Mouse (Mus musculus) megakaryocyte progenitor cell, adult 5-6 weeks (primary cell): ENCODE results near the gene Ifna2. TPM values are rescaled to one million over a fixed set of nuclear protein-coding genes. Genes with fewer than 3 reads are reported as not detected.

Experiments
- ATAC-seq: replicated peaks from 2 replicates; pipeline ENCODE4 v1.8.0; 2016; ENCODE audit warnings: mild to moderate bottlenecking, moderate TSS enrichment, inconsistent platforms; ENCODE audit not compliant: poor library complexity
- total RNA-seq, 2 experiments: library from RNA; stranded (forward) in 1 of 2; stranded (reverse) in 1 of 2; fragments of 157-497, 149-512 nt in 1 of 2; fragments of 200-1000 nt in 1 of 2; gene quantifications; 2 replicates each; pipeline versions ENCODE4 v1.2.3 to v1.2.4; 2015 to 2017

Gene Ifna2
- total RNA-seq, 2 experiments from 2014 or later = not detected

GRCm38 (mm10) chr4:88655461-88655860 lies 28.3 kb downstream of the Ifna2 start:
- ATAC-seq = no peak

- no peak for ATAC-seq
These were observed 30.1 kb downstream of the Ifna2 start for GRCm38 (mm10) chr4:88653644-88654043.

GRCm38 (mm10) chr4:88644359-88644758 lies 39.4 kb downstream of the Ifna2 start, which contains the start of gene Ifna13:
Gene Ifna13, minus strand, starts transcription at chr4:88644459.
- ATAC-seq = no peak

- no peak for ATAC-seq
These were observed 41.2 kb downstream of the Ifna2 start for GRCm38 (mm10) chr4:88642526-88642925.

GRCm38 (mm10) chr4:88641077-88641831 lies 42.5 kb downstream of the Ifna2 start:
- ATAC-seq = peak; percentile 88

GRCm38 (mm10) chr4:88640704-88641076 lies 43.0 kb downstream of the Ifna2 start:
- ATAC-seq = no peak

GRCm38 (mm10) chr4:88634311-88634710 lies 49.4 kb downstream of the Ifna2 start, which contains the start of gene C87499:
Gene C87499, minus strand, starts transcription at chr4:88634411.
- no peak for ATAC-seq

Other genes with a start within 250 kb of the Ifna2 start
Only the 30 nearest of the 33 such genes appear.
- 0.95 TPM in 1 of 2 replicates, not detected in the other for gene Ifnb1, start 161.1 kb downstream of the Ifna2 start, total RNA-seq (2015)
- gene Ifnb1, start 161.1 kb downstream of the Ifna2 start, total RNA-seq (2017) = not detected in 2 replicates
- gene Ifna15, start 125.7 kb downstream of the Ifna2 start, total RNA-seq (2015) = not detected in 2 replicates
- not detected in 2 replicates for gene Ifna15, start 125.7 kb downstream of the Ifna2 start, total RNA-seq (2017)
- not detected in 2 replicates for gene Ifna14, start 112.1 kb downstream of the Ifna2 start, total RNA-seq (2015)
- not detected in 2 replicates for gene Ifna14, start 112.1 kb downstream of the Ifna2 start, total RNA-seq (2017)
- not detected in 2 replicates for gene Ifna9, start 91.5 kb downstream of the Ifna2 start, total RNA-seq (2015)
- not detected in 2 replicates for gene Ifna9, start 91.5 kb downstream of the Ifna2 start, total RNA-seq (2017)
- not detected in 2 replicates for gene Ifna12, start 80.5 kb downstream of the Ifna2 start, total RNA-seq (2015)
- not detected in 2 replicates for gene Ifna12, start 80.5 kb downstream of the Ifna2 start, total RNA-seq (2017)
- gene C87499, start 49.5 kb downstream of the Ifna2 start, total RNA-seq (2015) = not detected in 2 replicates
- gene C87499, start 49.5 kb downstream of the Ifna2 start, total RNA-seq (2017) = not detected in 2 replicates
- gene Ifna13, start 39.5 kb downstream of the Ifna2 start, total RNA-seq (2015) = not detected in 2 replicates
- gene Ifna13, start 39.5 kb downstream of the Ifna2 start, total RNA-seq (2017) = 0.20 and 0.29 TPM in 2 replicates
- not detected in 2 replicates for gene Ifna16, start 7.0 kb downstream of the Ifna2 start, total RNA-seq (2015)
- gene Ifna16, start 7.0 kb downstream of the Ifna2 start, total RNA-seq (2017) = not detected in 2 replicates
- not detected in 2 replicates for gene Ifnab, start 7.4 kb upstream of the Ifna2 start, total RNA-seq (2015)
- gene Ifnab, start 7.4 kb upstream of the Ifna2 start, total RNA-seq (2017) = not detected in 2 replicates
- 0.56 TPM in 1 of 2 replicates, not detected in the other for gene Gm26566, start 37.9 kb upstream of the Ifna2 start, total RNA-seq (2015)
- 1.2 and 1.5 TPM in 2 replicates for gene Gm26566, start 37.9 kb upstream of the Ifna2 start, total RNA-seq (2017)
- 48.8 and 49.8 TPM in 2 replicates for gene Klhl9, start 38.6 kb upstream of the Ifna2 start, total RNA-seq (2015)
- 70.2 and 85.6 TPM in 2 replicates for gene Klhl9, start 38.6 kb upstream of the Ifna2 start, total RNA-seq (2017)
- gene Gm13271, start 71.0 kb upstream of the Ifna2 start, total RNA-seq (2015) = not detected in 2 replicates
- not detected in 2 replicates for gene Gm13271, start 71.0 kb upstream of the Ifna2 start, total RNA-seq (2017)
- gene Gm13283, start 76.2 kb upstream of the Ifna2 start, total RNA-seq (2015) = not detected in 2 replicates
- 0.67 and 0.68 TPM in 2 replicates for gene Gm13283, start 76.2 kb upstream of the Ifna2 start, total RNA-seq (2017)
- not detected in 2 replicates for gene Gm13290, start 89.9 kb upstream of the Ifna2 start, total RNA-seq (2015)
- not detected in 2 replicates for gene Gm13290, start 89.9 kb upstream of the Ifna2 start, total RNA-seq (2017)
- not detected in 2 replicates for gene Gm13289, start 93.0 kb upstream of the Ifna2 start, total RNA-seq (2015)
- not detected in 2 replicates for gene Gm13289, start 93.0 kb upstream of the Ifna2 start, total RNA-seq (2017)
- 0.49 TPM in 1 of 2 replicates, not detected in the other for gene Gm13272, start 95.9 kb upstream of the Ifna2 start, total RNA-seq (2015)
- not detected in 2 replicates for gene Gm13272, start 95.9 kb upstream of the Ifna2 start, total RNA-seq (2017)
- gene Ifnz, start 98.2 kb upstream of the Ifna2 start, total RNA-seq (2015) = 0.25 TPM in 1 of 2 replicates, not detected in the other
- not detected in 2 replicates for gene Ifnz, start 98.2 kb upstream of the Ifna2 start, total RNA-seq (2017)
- gene Gm13276, start 101.8 kb upstream of the Ifna2 start, total RNA-seq (2015) = not detected in 2 replicates
- gene Gm13276, start 101.8 kb upstream of the Ifna2 start, total RNA-seq (2017) = not detected in 2 replicates
- not detected in 2 replicates for gene Gm13277, start 104.7 kb upstream of the Ifna2 start, total RNA-seq (2015)
- not detected in 2 replicates for gene Gm13277, start 104.7 kb upstream of the Ifna2 start, total RNA-seq (2017)
- not detected in 2 replicates for gene Gm13278, start 107.6 kb upstream of the Ifna2 start, total RNA-seq (2015)
- gene Gm13278, start 107.6 kb upstream of the Ifna2 start, total RNA-seq (2017) = not detected in 2 replicates
- gene Gm13275, start 110.6 kb upstream of the Ifna2 start, total RNA-seq (2015) = not detected in 2 replicates
- gene Gm13275, start 110.6 kb upstream of the Ifna2 start, total RNA-seq (2017) = not detected in 2 replicates
- not detected in 2 replicates for gene Gm13279, start 113.5 kb upstream of the Ifna2 start, total RNA-seq (2015)
- gene Gm13279, start 113.5 kb upstream of the Ifna2 start, total RNA-seq (2017) = not detected in 2 replicates
- gene Gm13285, start 115.8 kb upstream of the Ifna2 start, total RNA-seq (2015) = not detected in 2 replicates
- gene Gm13285, start 115.8 kb upstream of the Ifna2 start, total RNA-seq (2017) = not detected in 2 replicates
- gene Gm13287, start 119.3 kb upstream of the Ifna2 start, total RNA-seq (2015) = not detected in 2 replicates
- gene Gm13287, start 119.3 kb upstream of the Ifna2 start, total RNA-seq (2017) = not detected in 2 replicates
- 0.07 TPM in 1 of 2 replicates, not detected in the other for gene Gm13288, start 121.6 kb upstream of the Ifna2 start, total RNA-seq (2015)
- gene Gm13288, start 121.6 kb upstream of the Ifna2 start, total RNA-seq (2017) = 0.07 and 0.12 TPM in 2 replicates
- gene Ifna7, start 132.3 kb upstream of the Ifna2 start, total RNA-seq (2015) = not detected in 2 replicates
- not detected in 2 replicates for gene Ifna7, start 132.3 kb upstream of the Ifna2 start, total RNA-seq (2017)
- not detected in 2 replicates for gene Ifna11, start 136.0 kb upstream of the Ifna2 start, total RNA-seq (2015)
- not detected in 2 replicates for gene Ifna11, start 136.0 kb upstream of the Ifna2 start, total RNA-seq (2017)
- gene Ifna6, start 143.5 kb upstream of the Ifna2 start, total RNA-seq (2015) = not detected in 2 replicates
- not detected in 2 replicates for gene Ifna6, start 143.5 kb upstream of the Ifna2 start, total RNA-seq (2017)
- gene Ifna5, start 151.6 kb upstream of the Ifna2 start, total RNA-seq (2015) = not detected in 2 replicates
- gene Ifna5, start 151.6 kb upstream of the Ifna2 start, total RNA-seq (2017) = not detected in 2 replicates
- gene Ifna4, start 157.9 kb upstream of the Ifna2 start, total RNA-seq (2015) = not detected in 2 replicates
- not detected in 2 replicates for gene Ifna4, start 157.9 kb upstream of the Ifna2 start, total RNA-seq (2017)